Mouse (Mus musculus) T-helper 2 cell (primary cell): Measurements from ENCODE around the gene Acot2.
"Not testable (repeated sequence)": the region's sequence is repeated elsewhere in the genome, so short reads cannot be mapped to it uniquely, and the experiment has no call there.

Experiments used
- in situ Hi-C: fragments of 300-600 bp; cut with MboI, MseI; formaldehyde crosslinking; loops from one replicate; pipeline ENCODE4 v1.15.1; 2025; ENCODE audit warnings: high pct_unique_total_duplicates

Acot2 gene

GRCm38 (mm10) chr12:83997221-83997620 is 9.6 kb downstream of the Acot2 start:
- in situ Hi-C loops: no loop called here

- in situ Hi-C loops: no loop called here
Observed at GRCm38 (mm10) chr12:83998341-83999107, 10.9 kb downstream of the Acot2 start.

GRCm38 (mm10) chr12:83999237-83999636 is 11.6 kb downstream of the Acot2 start:
- in situ Hi-C loops: not testable (repeated sequence)

GRCm38 (mm10) chr12:84000418-84000817 is 12.8 kb downstream of the Acot2 start:
- in situ Hi-C loops: no loop called here

- in situ Hi-C loops: no loop called here
Observed at GRCm38 (mm10) chr12:84003866-84004265, 16.2 kb downstream of the Acot2 start.

- in situ Hi-C loops: loop anchor here (5.0 kb wide), 1 partner anchor 41 kb away; no protein-coding TSS in a partner anchor
Observed at GRCm38 (mm10) chr12:84008251-84008650, 20.6 kb downstream of the Acot2 start.

- in situ Hi-C loops: loop anchor here (5.0 kb wide), 1 partner anchor 41 kb away; no protein-coding TSS in a partner anchor
Observed at GRCm38 (mm10) chr12:84008729-84009128, 21.1 kb downstream of the Acot2 start.

GRCm38 (mm10) chr12:84009171-84009965 is 21.7 kb downstream of the Acot2 start, which contains the start of gene Acot1:
Gene Acot1 (plus strand): TSS chr12:84009490.
- in situ Hi-C loops: loop anchor here (5.0 kb wide), 1 partner anchor 42 kb away; no protein-coding TSS in a partner anchor

GRCm38 (mm10) chr12:84010201-84010600 is 22.5 kb downstream of the Acot2 start:
- in situ Hi-C loops: loop anchor here (10.0 kb wide), 1 partner anchor 1725 kb away; no protein-coding TSS in a partner anchor

GRCm38 (mm10) chr12:84011251-84012040 is 23.8 kb downstream of the Acot2 start:
- in situ Hi-C loops: loop anchor here (10.0 kb wide), 1 partner anchor 1723 kb away; no protein-coding TSS in a partner anchor

- in situ Hi-C loops: loop anchor here (10.0 kb wide), 1 partner anchor 1722 kb away; no protein-coding TSS in a partner anchor
Observed at GRCm38 (mm10) chr12:84013130-84013529, 25.5 kb downstream of the Acot2 start.

- in situ Hi-C loops: loop anchor here (10.0 kb wide), 1 partner anchor 1721 kb away; no protein-coding TSS in a partner anchor
Observed at GRCm38 (mm10) chr12:84013701-84014100, 26.0 kb downstream of the Acot2 start.

- in situ Hi-C loops: not testable (repeated sequence)
Observed at GRCm38 (mm10) chr12:84020528-84020927, 32.9 kb downstream of the Acot2 start.

- in situ Hi-C loops: not testable (repeated sequence)
Observed at GRCm38 (mm10) chr12:84022266-84022665, 34.6 kb downstream of the Acot2 start.

- in situ Hi-C loops: no loop called here
Observed at GRCm38 (mm10) chr12:84023052-84023745, 35.5 kb downstream of the Acot2 start.

- in situ Hi-C loops: no loop called here
Observed at GRCm38 (mm10) chr12:84025888-84026287, 38.2 kb downstream of the Acot2 start.

- in situ Hi-C loops: not testable (repeated sequence)
Observed at GRCm38 (mm10) chr12:84028328-84028727, 40.7 kb downstream of the Acot2 start.

- in situ Hi-C loops: not testable (repeated sequence)
Observed at GRCm38 (mm10) chr12:84029043-84029442, 41.4 kb downstream of the Acot2 start.

GRCm38 (mm10) chr12:84030659-84031332 is 43.1 kb downstream of the Acot2 start:
- in situ Hi-C loops: no loop called here

- in situ Hi-C loops: no loop called here
Observed at GRCm38 (mm10) chr12:84032854-84033253, 45.2 kb downstream of the Acot2 start.
